Mouse (Mus musculus) forebrain, embryonic 14.5 days (tissue): ENCODE measurements around the gene Dlg1. TPM values are rescaled to one million over a fixed set of nuclear protein-coding genes. Genes with fewer than 3 reads are reported as not detected.

ENCODE experiments used
- polyA plus RNA-seq: library from polyadenylated mRNA; unstranded; fragments of >200 nt; fragmentation: Nextera tagmentation; extraction: Ambion mirVana; gene quantifications from 2 replicates; pipeline ENCODE4 v1.2.1, GENCODE M21; 2014

The Dlg1 gene
- polyA plus RNA-seq, 1 experiment from 2014 or later, result 14.1 TPM

Other genes with a start within 250 kb of the Dlg1 start
- 125 and 139 TPM in 2 replicates for gene Bdh1, start 241.2 kb upstream of the Dlg1 start, polyA plus RNA-seq
- 0.04 and 0.09 TPM in 2 replicates for gene Meltf, start 215.4 kb downstream of the Dlg1 start, polyA plus RNA-seq